ENCODE assay signal across 8 mouse cellular contexts in the genomic region with DNA sequence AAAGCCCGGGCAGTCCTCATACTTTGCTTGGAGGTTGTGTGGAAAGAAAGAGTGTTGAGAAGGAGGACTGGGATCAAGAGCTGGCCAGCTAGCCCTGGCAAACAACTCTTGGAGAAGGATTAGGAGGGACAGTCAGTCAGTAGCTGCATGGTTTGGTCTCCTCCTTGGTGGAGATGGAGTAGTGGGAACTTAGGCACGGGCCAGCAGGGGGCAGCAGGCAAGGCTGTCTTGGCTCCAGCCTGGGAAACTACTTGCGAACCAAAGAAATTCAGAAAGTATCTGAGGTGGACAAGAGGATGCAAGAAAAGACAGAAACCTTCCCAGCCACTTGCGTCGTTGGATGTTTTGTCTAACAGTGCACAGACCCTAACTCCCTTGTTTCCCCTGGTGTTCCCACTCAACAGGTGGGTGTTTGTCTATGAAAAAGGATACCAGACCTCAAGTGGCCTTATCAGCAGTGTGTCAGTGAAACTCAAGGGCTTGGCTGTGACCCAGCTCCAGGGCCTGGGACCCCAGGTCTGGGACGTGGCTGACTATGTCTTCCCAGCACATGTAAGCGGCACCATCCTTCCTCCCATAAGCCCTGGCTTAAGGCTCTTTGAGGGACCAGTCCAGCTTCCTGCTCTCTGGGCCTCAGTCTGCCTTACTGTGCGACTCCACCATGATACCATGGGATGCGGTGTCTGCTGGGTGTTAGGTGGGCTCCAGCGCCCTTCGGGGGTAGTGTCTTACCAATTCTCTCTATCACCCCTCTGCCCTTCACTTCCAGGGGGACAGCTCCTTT. TPM values are rescaled to one million over a fixed set of nuclear protein-coding genes. Genes with fewer than 3 reads are reported as not detected.
A peak's percentile ranks its signal among the peaks of the same experiment; 100 is the strongest.
DNase-seq lines count a peak whose midpoint lies in the region; ATAC-seq lines count a peak whose summit lies in the region.

No protein-coding gene starts in this region.

- H3K9me3 ChIP-seq in forebrain, embryonic 11.5 days (ENCODE audit: control insufficient read depth, low read length), result no peaks in the 10 kb centered on the region
- H3K9me3 ChIP-seq in forebrain, embryonic 16.5 days (ENCODE audit: control insufficient read depth, low read length), result no peaks in the 10 kb centered on the region
- no peaks in the 10 kb centered on the region for H3K9me3 ChIP-seq in intestine, embryonic 15.5 days
- H3K9me3 ChIP-seq in stomach, embryonic 16.5 days (replicated peaks; ENCODE audit: control insufficient read depth, low read length), result no peaks in the 10 kb centered on the region; the same call in 1 of the 2 replicates

- H3K4me3 ChIP-seq in forebrain, embryonic 11.5 days (ENCODE audit: low read depth, low read length), result no peak overlapping the region
- no peak overlapping the region for H3K4me3 ChIP-seq in forebrain, embryonic 16.5 days (replicated peaks; ENCODE audit: low read length)
- no peak overlapping the region for H3K4me3 ChIP-seq in intestine, embryonic 15.5 days (replicated peaks)
- no peak overlapping the region for H3K4me3 ChIP-seq in stomach, embryonic 16.5 days (replicated peaks; ENCODE audit: low read length)

- no peaks in the 10 kb centered on the region for H3K4me1 ChIP-seq in forebrain, embryonic 11.5 days (replicated peaks; ENCODE audit: control insufficient read depth, insufficient read depth, low read length)
- H3K4me1 ChIP-seq in forebrain, embryonic 16.5 days (replicated peaks; ENCODE audit: control insufficient read depth, insufficient read depth, low read length), result no peaks in the 10 kb centered on the region
- H3K4me1 ChIP-seq in intestine, embryonic 15.5 days (replicated peaks), result no peaks in the 10 kb centered on the region
- 0 out of 2 replicates have a peak, but pooled peaks cover 4% of the 10 kb centered on the region for H3K4me1 ChIP-seq in stomach, embryonic 16.5 days (ENCODE audit: control insufficient read depth, insufficient read depth, low read length)

- DNase-seq in forebrain, embryonic 11.5 days (ENCODE audit: low spot score), result peak; percentile 74
- peak; percentile 67 for DNase-seq in ovary, postnatal 36 days (ENCODE audit: low spot score)
- no peak for DNase-seq in ovary, adult 18-20 months (ENCODE audit: low spot score)
- DNase-seq in cerebellum, adult 9-11 months, result peak; percentile 54
- DNase-seq in lung, postnatal 36 days, result peak; percentile 78

- no peaks in the 10 kb centered on the region for H3K36me3 ChIP-seq in forebrain, embryonic 11.5 days (ENCODE audit: control insufficient read depth, insufficient read depth, low read length)
- H3K36me3 ChIP-seq in forebrain, embryonic 16.5 days (ENCODE audit: control insufficient read depth, insufficient read depth), result no peaks in the 10 kb centered on the region
- H3K36me3 ChIP-seq in intestine, embryonic 15.5 days, result no peaks in the 10 kb centered on the region
- H3K36me3 ChIP-seq in stomach, embryonic 16.5 days (ENCODE audit: control insufficient read depth, insufficient read depth, low read length), result no peaks in the 10 kb centered on the region

- no peak for ATAC-seq in forebrain, embryonic 11.5 days (replicated peaks; ENCODE audit: low FRiP score)
- ATAC-seq in forebrain, embryonic 16.5 days, result no peak
- peak; percentile 48; the same call in 1 of the 2 replicates for ATAC-seq in intestine, embryonic 15.5 days
- ATAC-seq in stomach, embryonic 16.5 days (ENCODE audit: insufficient read depth, low FRiP score), result 0 out of 2 replicates have a peak, but pooled peaks have one; percentile 45

- no peak overlapping the region for H3K27ac ChIP-seq in forebrain, embryonic 11.5 days (ENCODE audit: low read depth, low read length)
- no peak overlapping the region for H3K27ac ChIP-seq in forebrain, embryonic 16.5 days (ENCODE audit: low read length)
- H3K27ac ChIP-seq in intestine, embryonic 15.5 days, result no peak overlapping the region
- H3K27ac ChIP-seq in stomach, embryonic 16.5 days (ENCODE audit: low read length), result no peak overlapping the region

- no peak overlapping the region for H3K9ac ChIP-seq in forebrain, embryonic 11.5 days (ENCODE audit: low read length)
- H3K9ac ChIP-seq in forebrain, embryonic 16.5 days (replicated peaks; ENCODE audit: low read depth, low read length), result no peak overlapping the region
- H3K9ac ChIP-seq in intestine, embryonic 15.5 days, result no peak overlapping the region
- no peak overlapping the region for H3K9ac ChIP-seq in stomach, embryonic 16.5 days (ENCODE audit: low read length)

- 67% methylated on average over 11 of the region's 11 CpGs for WGBS in forebrain, embryonic 11.5 days
- 64% methylated on average over 11 of the region's 11 CpGs for WGBS in forebrain, embryonic 16.5 days
- 63% methylated on average over 11 of the region's 11 CpGs for WGBS in intestine, embryonic 15.5 days
- WGBS in stomach, embryonic 16.5 days, result 57% methylated on average over 11 of the region's 11 CpGs

- H3K27me3 ChIP-seq in forebrain, embryonic 11.5 days (ENCODE audit: control insufficient read depth, insufficient read depth, low read length), result no peaks in the 10 kb centered on the region
- H3K27me3 ChIP-seq in forebrain, embryonic 16.5 days (replicated peaks; ENCODE audit: control insufficient read depth, insufficient read depth, low read length), result no peaks in the 10 kb centered on the region
- H3K27me3 ChIP-seq in intestine, embryonic 15.5 days (replicated peaks), result no peaks in the 10 kb centered on the region
- H3K27me3 ChIP-seq in stomach, embryonic 16.5 days (ENCODE audit: control insufficient read depth, insufficient read depth, low read length), result no peaks in the 10 kb centered on the region; the same call in 1 of the 2 replicates

- H3K4me2 ChIP-seq in forebrain, embryonic 11.5 days (ENCODE audit: low read depth, low read length, severe bottlenecking), result no peak overlapping the region
- no peak overlapping the region for H3K4me2 ChIP-seq in forebrain, embryonic 16.5 days (ENCODE audit: low read length)
- H3K4me2 ChIP-seq in intestine, embryonic 15.5 days (replicated peaks), result no peak overlapping the region
- H3K4me2 ChIP-seq in stomach, embryonic 16.5 days (ENCODE audit: low read depth, low read length), result no peak overlapping the region

RNA-seq across cellular contexts. Expression of gene P2rx1, which starts 9.0 kb away (rescaled TPM):
- 1.1 and 1.6 TPM in 2 replicates for polyA plus RNA-seq in forebrain, embryonic 11.5 days (2014; fragmentation: Nextera tagmentation; extraction: Ambion mirVana)
- polyA plus RNA-seq in forebrain, embryonic 16.5 days (2015; fragmentation: Nextera tagmentation; extraction: Ambion mirVana), result 0.26 and 0.42 TPM in 2 replicates
- polyA plus RNA-seq in intestine, embryonic 15.5 days (2015; fragmentation: Nextera tagmentation; extraction: Ambion mirVana), result 14.3 and 27.7 TPM in 2 replicates
- polyA plus RNA-seq in stomach, embryonic 16.5 days (2015; fragmentation: Nextera tagmentation; extraction: Ambion mirVana), result 25.4 and 30.6 TPM in 2 replicates

RNA-seq across cellular contexts. Expression of gene Camkk1, which starts 10.9 kb away (rescaled TPM):
- polyA plus RNA-seq in forebrain, embryonic 11.5 days (2014; fragmentation: Nextera tagmentation; extraction: Ambion mirVana), result 4.7 and 5.2 TPM in 2 replicates
- polyA plus RNA-seq in forebrain, embryonic 16.5 days (2015; fragmentation: Nextera tagmentation; extraction: Ambion mirVana), result 22.5 and 27.7 TPM in 2 replicates
- 8.5 and 8.6 TPM in 2 replicates for polyA plus RNA-seq in intestine, embryonic 15.5 days (2015; fragmentation: Nextera tagmentation; extraction: Ambion mirVana)
- 13.9 and 15.5 TPM in 2 replicates for polyA plus RNA-seq in stomach, embryonic 16.5 days (2015; fragmentation: Nextera tagmentation; extraction: Ambion mirVana)

RNA-seq across cellular contexts. Expression of gene Ncbp3, which starts 39.7 kb away (rescaled TPM):
- polyA plus RNA-seq in forebrain, embryonic 11.5 days (2014; fragmentation: Nextera tagmentation; extraction: Ambion mirVana), result 12.6 and 13.2 TPM in 2 replicates
- polyA plus RNA-seq in forebrain, embryonic 16.5 days (2015; fragmentation: Nextera tagmentation; extraction: Ambion mirVana), result 9.6 and 11.1 TPM in 2 replicates
- 9.3 and 9.7 TPM in 2 replicates for polyA plus RNA-seq in intestine, embryonic 15.5 days (2015; fragmentation: Nextera tagmentation; extraction: Ambion mirVana)
- 10.8 and 11.1 TPM in 2 replicates for polyA plus RNA-seq in stomach, embryonic 16.5 days (2015; fragmentation: Nextera tagmentation; extraction: Ambion mirVana)

RNA-seq across cellular contexts. Expression of gene Atp2a3, which starts 46.9 kb away (rescaled TPM):
- 0.73 and 1.3 TPM in 2 replicates for polyA plus RNA-seq in forebrain, embryonic 11.5 days (2014; fragmentation: Nextera tagmentation; extraction: Ambion mirVana)
- 0.94 and 0.96 TPM in 2 replicates for polyA plus RNA-seq in forebrain, embryonic 16.5 days (2015; fragmentation: Nextera tagmentation; extraction: Ambion mirVana)
- polyA plus RNA-seq in intestine, embryonic 15.5 days (2015; fragmentation: Nextera tagmentation; extraction: Ambion mirVana), result 23.5 and 25.5 TPM in 2 replicates
- polyA plus RNA-seq in stomach, embryonic 16.5 days (2015; fragmentation: Nextera tagmentation; extraction: Ambion mirVana), result 23.9 and 28.9 TPM in 2 replicates

Comparison
In these comparisons a context has a peak if more than half of its experiments do, and no peak if none do; other contexts are left out.
1. ATAC-seq: peak in intestine, embryonic 15.5 days (single experiment) and stomach, embryonic 16.5 days (single experiment); none in forebrain, embryonic 11.5 days (single experiment) and forebrain, embryonic 16.5 days (single experiment).